Mouse (Mus musculus): ENCODE data around the gene Pts. TPM values are rescaled to one million over a fixed set of nuclear protein-coding genes. Genes with fewer than 3 reads are reported as not detected.

Pts gene
- polyA plus RNA-seq, 1 experiment from 2014 or later = 79.0 TPM

- 47% methylated on average over 7 of the region's 7 CpGs for WGBS
- Histone ChIP-seq H3K4me3 (replicated peaks) (peak overlapping the region; percentile 71), H3K27me3 (no peaks in the 10 kb centered on the region), H3K9me3 (no peaks in the 10 kb centered on the region), H3K36me3 (no peaks in the 10 kb centered on the region), H3K27ac (no peak overlapping the region), H3K9ac (replicated peaks) (peak overlapping the region; percentile 42; the same call in 1 of the 2 replicates), H3K4me1 (replicated peaks) (peaks cover 7% of the 10 kb centered on the region), H3K4me2 (peak overlapping the region; percentile 62)
- ATAC-seq (ENCODE audit: insufficient number of reproducible peaks, insufficient read depth, low FRiP score, low TSS enrichment, low read depth) = no peak
Measured at GRCm38 (mm10) chr9:50527860-50528259, 664 bp downstream of the Pts start.

- Histone ChIP-seq H3K4me3 (replicated peaks) (no peak overlapping the region), H3K9me3 (no peaks in the 10 kb centered on the region), H3K4me2 (no peak overlapping the region), H3K36me3 (peaks cover 11% of the 10 kb centered on the region; the same call in 1 of the 2 replicates), H3K27ac (no peak overlapping the region), H3K27me3 (no peaks in the 10 kb centered on the region), H3K4me1 (replicated peaks) (peaks cover 7% of the 10 kb centered on the region), H3K9ac (replicated peaks) (no peak overlapping the region)
- no peak for ATAC-seq (ENCODE audit: insufficient number of reproducible peaks, insufficient read depth, low FRiP score, low TSS enrichment, low read depth)
- WGBS = 68% methylated on average over 5 of the region's 5 CpGs
Measured at GRCm38 (mm10) chr9:50525585-50525984, 2.9 kb downstream of the Pts start.

- Histone ChIP-seq H3K9me3 (no peaks in the 10 kb centered on the region), H3K27me3 (no peaks in the 10 kb centered on the region), H3K4me1 (replicated peaks) (peaks cover 7% of the 10 kb centered on the region), H3K4me3 (replicated peaks) (no peak overlapping the region), H3K27ac (no peak overlapping the region), H3K36me3 (peaks cover 13% of the 10 kb centered on the region; the same call in 1 of the 2 replicates), H3K4me2 (no peak overlapping the region), H3K9ac (replicated peaks) (no peak overlapping the region; the same call in 1 of the 2 replicates)
- ATAC-seq (ENCODE audit: insufficient number of reproducible peaks, insufficient read depth, low FRiP score, low TSS enrichment, low read depth) = no peak
- WGBS = 87% methylated on average over 5 of the region's 5 CpGs
Measured at GRCm38 (mm10) chr9:50524936-50525335, 3.6 kb downstream of the Pts start.

GRCm38 (mm10) chr9:50522574-50522973 lies 6.0 kb downstream of the Pts start:
- Histone ChIP-seq H3K4me3 (replicated peaks) (no peak overlapping the region), H3K27ac (no peak overlapping the region), H3K36me3 (peaks cover 13% of the 10 kb centered on the region; the same call in 1 of the 2 replicates), H3K4me2 (no peak overlapping the region), H3K4me1 (replicated peaks) (peaks cover 2% of the 10 kb centered on the region; the same call in 1 of the 2 replicates), H3K27me3 (no peaks in the 10 kb centered on the region), H3K9me3 (no peaks in the 10 kb centered on the region), H3K9ac (replicated peaks) (no peak overlapping the region)
- WGBS = 79% methylated on average over 5 of the region's 5 CpGs
- ATAC-seq (ENCODE audit: insufficient number of reproducible peaks, insufficient read depth, low FRiP score, low TSS enrichment, low read depth) = no peak

- H3K9ac ChIP-seq (replicated peaks) = no peak overlapping the region
- ATAC-seq (ENCODE audit: insufficient number of reproducible peaks, insufficient read depth, low FRiP score, low TSS enrichment, low read depth) = no peak
- no peak overlapping the region for H3K4me3 ChIP-seq (replicated peaks)
- WGBS = 60% methylated on average over 2 of the region's 2 CpGs
- no peak overlapping the region for H3K27ac ChIP-seq
- peaks cover 13% of the 10 kb centered on the region; the same call in 1 of the 2 replicates for H3K36me3 ChIP-seq
- H3K9me3 ChIP-seq = no peaks in the 10 kb centered on the region
- H3K4me2 ChIP-seq = no peak overlapping the region
- H3K4me1 ChIP-seq (replicated peaks) = no peaks in the 10 kb centered on the region
- H3K27me3 ChIP-seq = no peaks in the 10 kb centered on the region
Measured at GRCm38 (mm10) chr9:50521562-50521961, 7.0 kb downstream of the Pts start.

- no peak overlapping the region for H3K9ac ChIP-seq (replicated peaks)
- no peak for ATAC-seq (ENCODE audit: insufficient number of reproducible peaks, insufficient read depth, low FRiP score, low TSS enrichment, low read depth)
- H3K4me3 ChIP-seq (replicated peaks) = no peak overlapping the region
- H3K27me3 ChIP-seq = no peaks in the 10 kb centered on the region
- no peak overlapping the region for H3K27ac ChIP-seq
- no peak overlapping the region for H3K4me2 ChIP-seq
- no peaks in the 10 kb centered on the region for H3K9me3 ChIP-seq
- 87% methylated on average over 6 of the region's 6 CpGs for WGBS
- no peaks in the 10 kb centered on the region for H3K4me1 ChIP-seq (replicated peaks)
- peaks cover 13% of the 10 kb centered on the region; the same call in 1 of the 2 replicates for H3K36me3 ChIP-seq
Measured at GRCm38 (mm10) chr9:50520748-50521147, 7.8 kb downstream of the Pts start.

DNA sequence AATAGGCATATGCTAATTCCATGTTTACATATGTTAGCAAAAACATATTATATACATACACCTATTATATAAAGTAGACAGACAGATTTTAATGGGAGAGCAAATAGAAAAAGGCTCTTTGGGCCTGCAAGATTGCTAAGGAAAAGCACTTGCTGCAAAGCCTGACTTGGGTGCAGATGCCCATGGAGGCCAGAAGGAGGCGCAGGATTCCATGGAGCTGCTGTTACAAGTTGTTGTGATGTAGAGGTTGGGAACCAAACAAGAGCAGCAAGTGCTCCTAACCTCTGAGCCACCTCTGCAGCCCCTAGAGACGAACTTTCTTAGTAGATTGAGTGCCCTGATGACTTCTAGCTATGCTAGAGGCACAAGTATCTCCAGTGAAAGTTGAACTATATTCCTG lies 9.7 kb downstream of the Pts start:
- no peaks in the 10 kb centered on the region for H3K9me3 ChIP-seq
- 11% methylated on average over 2 of the region's 2 CpGs for WGBS

GRCm38 (mm10) chr9:50515462-50515861 lies 13.1 kb downstream of the Pts start:
- no peak overlapping the region for H3K9ac ChIP-seq (replicated peaks)
- ATAC-seq (ENCODE audit: insufficient number of reproducible peaks, insufficient read depth, low FRiP score, low TSS enrichment, low read depth) = no peak
- WGBS = 89% methylated on average over 5 of the region's 5 CpGs

More for the DNA sequence above, 9.7 kb downstream of the Pts start:
- Histone ChIP-seq H3K4me1 (replicated peaks) (no peaks in the 10 kb centered on the region), H3K36me3 (peaks cover 13% of the 10 kb centered on the region; the same call in 1 of the 2 replicates), H3K9ac (replicated peaks) (no peak overlapping the region), H3K27ac (no peak overlapping the region), H3K27me3 (no peaks in the 10 kb centered on the region), H3K4me2 (no peak overlapping the region), H3K4me3 (replicated peaks) (no peak overlapping the region)
- ATAC-seq (ENCODE audit: insufficient number of reproducible peaks, insufficient read depth, low FRiP score, low TSS enrichment, low read depth) = no peak

DNA sequence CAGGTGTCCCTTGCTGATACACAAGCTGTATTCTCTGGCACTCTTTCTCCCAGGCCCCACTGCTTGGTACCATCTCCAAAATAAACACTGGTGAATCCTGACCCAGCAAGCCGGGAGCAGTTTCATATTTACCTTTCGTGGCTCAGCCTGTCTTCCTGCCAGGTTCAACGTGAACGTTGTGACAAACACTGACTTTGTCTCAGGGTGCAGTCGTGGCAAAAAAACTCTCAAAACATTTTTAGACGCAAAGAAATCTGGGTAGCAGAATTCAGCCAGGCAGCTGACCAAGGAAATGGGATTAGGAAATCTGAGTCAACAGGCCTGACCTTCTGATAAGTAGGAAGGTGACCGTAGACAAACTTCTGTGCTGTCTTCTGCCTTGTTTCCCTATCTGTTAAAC lies 21.0 kb downstream of the Pts start:
- H3K9me3 ChIP-seq = no peaks in the 10 kb centered on the region
- no peaks in the 10 kb centered on the region for H3K27me3 ChIP-seq
- no peaks in the 10 kb centered on the region for H3K4me1 ChIP-seq (replicated peaks)
- WGBS = 90% methylated on average over 7 of the region's 7 CpGs
- no peak for ATAC-seq (ENCODE audit: insufficient number of reproducible peaks, insufficient read depth, low FRiP score, low TSS enrichment, low read depth)
- H3K27ac ChIP-seq = no peak overlapping the region
- no peak overlapping the region for H3K4me3 ChIP-seq (replicated peaks)
- no peak overlapping the region for H3K4me2 ChIP-seq
- H3K9ac ChIP-seq (replicated peaks) = no peak overlapping the region
- H3K36me3 ChIP-seq = no peaks in the 10 kb centered on the region

More at GRCm38 (mm10) chr9:50515462-50515861, 13.1 kb downstream of the Pts start:
- Histone ChIP-seq H3K4me3 (replicated peaks) (no peak overlapping the region), H3K4me2 (no peak overlapping the region), H3K9me3 (no peaks in the 10 kb centered on the region), H3K27ac (no peak overlapping the region), H3K36me3 (0 out of 2 replicates have a peak, but pooled peaks cover 1% of the 10 kb centered on the region), H3K4me1 (replicated peaks) (no peaks in the 10 kb centered on the region), H3K27me3 (no peaks in the 10 kb centered on the region)

DNA sequence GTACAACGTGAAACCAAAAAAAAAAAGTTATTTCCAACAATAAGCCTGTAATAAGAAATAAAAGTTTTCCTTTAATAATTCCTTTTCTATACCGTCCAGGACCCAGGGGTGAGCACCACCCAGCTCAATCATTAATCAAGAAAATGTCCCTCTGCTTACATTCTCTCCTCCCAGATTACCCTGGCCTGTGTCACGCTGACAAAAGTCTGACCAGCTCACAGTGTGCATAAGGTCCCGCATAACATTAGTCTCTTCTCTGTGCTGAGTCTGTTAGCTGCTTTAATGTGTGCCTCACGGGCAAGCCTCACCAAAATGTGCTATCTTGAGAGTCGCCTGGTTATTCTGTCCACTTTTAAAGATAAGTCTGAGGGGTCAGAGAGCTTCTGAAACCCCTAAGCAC lies 23.1 kb downstream of the Pts start:
- Histone ChIP-seq H3K27me3 (no peaks in the 10 kb centered on the region), H3K9ac (replicated peaks) (no peak overlapping the region), H3K4me3 (replicated peaks) (no peak overlapping the region), H3K4me1 (replicated peaks) (no peaks in the 10 kb centered on the region), H3K36me3 (no peaks in the 10 kb centered on the region), H3K9me3 (no peaks in the 10 kb centered on the region), H3K4me2 (no peak overlapping the region), H3K27ac (no peak overlapping the region)
- 69% methylated on average over 6 of the region's 6 CpGs for WGBS
- ATAC-seq (ENCODE audit: insufficient number of reproducible peaks, insufficient read depth, low FRiP score, low TSS enrichment, low read depth) = no peak

DNA sequence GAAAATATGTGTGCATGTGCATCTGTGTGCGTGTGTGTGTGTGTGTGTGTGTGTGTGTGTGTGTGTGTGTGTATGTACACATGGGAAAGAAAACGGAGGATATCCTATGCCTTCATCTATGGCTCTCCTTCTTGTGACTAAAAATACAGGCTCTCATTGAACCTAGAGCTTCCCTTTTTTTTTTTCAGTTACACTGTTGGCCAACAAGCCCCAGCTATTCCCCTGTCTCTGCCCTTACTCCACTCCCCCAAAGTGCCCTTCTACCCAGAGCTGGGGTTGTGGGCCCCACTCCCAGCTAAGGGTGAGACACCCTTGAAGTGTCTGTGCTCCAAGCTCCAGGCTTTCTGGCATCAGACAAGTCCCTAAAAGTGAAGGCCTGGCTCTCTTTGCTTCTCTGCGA lies 25.6 kb downstream of the Pts start:
- Histone ChIP-seq H3K4me3 (replicated peaks) (no peak overlapping the region), H3K4me1 (replicated peaks) (no peaks in the 10 kb centered on the region), H3K9ac (replicated peaks) (no peak overlapping the region), H3K27ac (no peak overlapping the region), H3K9me3 (no peaks in the 10 kb centered on the region), H3K36me3 (no peaks in the 10 kb centered on the region), H3K27me3 (no peaks in the 10 kb centered on the region; the same call in 1 of the 2 replicates), H3K4me2 (no peak overlapping the region)
- no peak for ATAC-seq (ENCODE audit: insufficient number of reproducible peaks, insufficient read depth, low FRiP score, low TSS enrichment, low read depth)
- WGBS = 83% methylated on average over 3 of the region's 3 CpGs

- Histone ChIP-seq H3K36me3 (no peaks in the 10 kb centered on the region), H3K4me3 (replicated peaks) (peak overlapping the region; percentile 32), H3K9me3 (no peaks in the 10 kb centered on the region), H3K4me2 (peak overlapping the region; percentile 51), H3K9ac (replicated peaks) (no peak overlapping the region), H3K27ac (no peak overlapping the region), H3K4me1 (replicated peaks) (peaks cover 13% of the 10 kb centered on the region; the same call in 1 of the 2 replicates), H3K27me3 (no peaks in the 10 kb centered on the region; the same call in none of the 2 replicates)
- WGBS = 23% methylated on average over 14 of the region's 14 CpGs
- peak; percentile 89 for ATAC-seq (ENCODE audit: insufficient number of reproducible peaks, insufficient read depth, low FRiP score, low TSS enrichment, low read depth)
Measured at GRCm38 (mm10) chr9:50500974-50501501, 27.5 kb downstream of the Pts start.
